Mouse (Mus musculus) cerebellum, adult 2 months (tissue): ENCODE measurements around the gene Ly6c2.
"Not testable (repeated sequence)": the region's sequence is repeated elsewhere in the genome, so short reads cannot be mapped to it uniquely, and the experiment has no call there.

Experiments
- CTCF ChIP-seq: fragments of 200-500 bp; IDR thresholded peaks from 2 replicates; pipeline ENCODE4 v1.5.1; 2011; ENCODE audit warnings: low read depth, mild to moderate bottlenecking, control low read depth, low read length, moderate library complexity, borderline replicate concordance; ENCODE audit not compliant: insufficient read depth
- POLR2A ChIP-seq: fragments of 200-500 bp; IDR thresholded peaks from 2 replicates; pipeline ENCODE4 v1.6.1; 2011; ENCODE audit warnings: low read length, control low read depth, borderline replicate concordance; ENCODE audit not compliant: insufficient read depth

DNA sequence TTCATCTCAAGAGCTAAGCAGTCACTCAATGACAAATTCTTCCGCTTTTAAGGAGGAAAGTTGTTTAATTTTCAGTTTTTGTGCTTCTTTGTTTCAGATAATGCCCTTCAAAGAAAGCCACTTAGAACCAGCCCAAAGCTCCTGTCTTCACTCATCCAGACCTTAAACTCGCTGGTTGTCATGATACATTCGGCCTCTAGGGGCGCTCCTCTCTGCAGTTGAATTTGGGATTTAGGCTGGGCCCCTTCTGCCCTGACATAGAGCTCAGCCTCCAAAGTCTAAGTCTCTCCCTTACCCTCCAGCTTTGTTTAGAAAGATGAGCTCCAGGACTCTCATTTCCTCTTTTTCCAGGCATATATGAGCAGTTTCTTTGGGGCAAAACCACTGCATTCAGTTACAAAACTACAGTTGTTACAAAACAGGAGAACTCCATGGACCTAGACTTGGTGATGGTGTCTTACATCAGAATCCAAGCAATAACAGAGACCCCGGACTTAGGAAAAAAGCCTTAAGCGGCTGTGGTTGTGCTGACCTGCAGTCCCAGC is 49.7 kb downstream of the Ly6c2 start:
- peak; percentile 48; the same call in 1 of the 2 replicates for TF ChIP-seq CTCF
- not testable (repeated sequence) for TF ChIP-seq POLR2A
